Mouse (Mus musculus): ENCODE data around the gene Srrm4.

Gene Srrm4

GRCm38 (mm10) chr5:116406507-116406906 is 185.1 kb downstream of the Srrm4 start:
- DNase-seq (ENCODE audit: low spot score): no peak

- DNase-seq (ENCODE audit: low spot score): no peak
Measured at GRCm38 (mm10) chr5:116405934-116406333, 185.7 kb downstream of the Srrm4 start.

GRCm38 (mm10) chr5:116404063-116404462 is 187.6 kb downstream of the Srrm4 start:
- no peak for DNase-seq (ENCODE audit: low spot score)

- no peak for DNase-seq (ENCODE audit: low spot score)
Measured at GRCm38 (mm10) chr5:116400801-116401200, 190.8 kb downstream of the Srrm4 start.

GRCm38 (mm10) chr5:116400042-116400730 is 191.4 kb downstream of the Srrm4 start:
- DNase-seq (ENCODE audit: low spot score): no peak

GRCm38 (mm10) chr5:116396104-116396503 is 195.5 kb downstream of the Srrm4 start:
- no peak for DNase-seq (ENCODE audit: low spot score)

GRCm38 (mm10) chr5:116392603-116393002 is 199.0 kb downstream of the Srrm4 start:
- DNase-seq (ENCODE audit: low spot score): no peak

- DNase-seq (ENCODE audit: low spot score): peak; percentile 38
Measured at GRCm38 (mm10) chr5:116389856-116390542, 201.6 kb downstream of the Srrm4 start.

- no peak for DNase-seq (ENCODE audit: low spot score)
Measured at GRCm38 (mm10) chr5:116389321-116389720, 202.3 kb downstream of the Srrm4 start.

Data from urinary bladder, postnatal 14 days (tissue).